Mouse (Mus musculus) bone marrow, adult 2 months (tissue): ENCODE measurements around the gene Cdc26.

Experiments
- CTCF ChIP-seq: fragments of 200-500 bp; IDR thresholded peaks from 2 replicates; pipeline ENCODE4 v1.5.1; 2011; ENCODE audit warnings: low read length, control low read depth; ENCODE audit not compliant: control insufficient read depth, insufficient read depth
- POLR2A ChIP-seq: fragments of 200-500 bp; IDR thresholded peaks from 2 replicates; pipeline ENCODE4 v1.6.1; 2011; ENCODE audit warnings: low read depth, mild to moderate bottlenecking, control low read depth, low read length, borderline replicate concordance; ENCODE audit not compliant: control insufficient read depth

DNA sequence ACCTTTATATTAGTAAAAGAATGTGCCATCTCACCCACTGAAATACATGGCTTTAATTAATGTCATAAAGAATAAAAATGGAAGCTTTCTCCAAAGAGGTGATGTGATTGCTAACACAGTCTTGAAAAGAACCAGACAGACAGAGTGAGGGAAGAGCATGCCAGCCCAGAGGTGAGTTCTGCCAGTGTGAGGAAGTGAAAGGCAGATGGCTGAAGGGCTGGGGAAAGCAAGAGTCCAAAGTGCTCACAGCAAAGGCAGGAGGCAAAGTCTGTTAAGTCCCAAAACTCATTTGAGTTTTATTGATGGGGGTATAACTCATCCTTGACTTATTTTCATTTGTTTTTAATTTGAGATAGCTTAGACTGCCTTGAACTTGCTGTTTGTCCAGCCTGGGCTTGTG, 22.2 kb upstream of the Cdc26 start:
- TF ChIP-seq POLR2A (no peak), CTCF (no peak)
